Mouse (Mus musculus) left cerebral cortex, adult 2 months (tissue): ENCODE measurements around the gene Scnn1a. TPM values are rescaled to one million over a fixed set of nuclear protein-coding genes. Genes with fewer than 3 reads are reported as not detected.

Experiments
- DNase-seq, 2 experiments: peaks; one replicate each; pipeline ENCODE4 v3.0.0; 2021 to 2022; ENCODE audit warnings: low spot score in 2 of 2, mixed read lengths in 1 of 2; ENCODE audit errors: extremely low spot score in 1 of 2
- H3K27ac ChIP-seq: fragments of 200-600 bp; 2 replicates; pipeline ENCODE4 v1.8.1; 2022
- H3K4me3 ChIP-seq: fragments of 200-600 bp; 2 replicates; pipeline ENCODE4 v1.8.1; 2022
- CTCF ChIP-seq: fragments of 200-600 bp; IDR thresholded peaks from 2 replicates; pipeline ENCODE4 v1.8.1; 2022; ENCODE audit warnings: antibody characterized with exemption, mild to moderate bottlenecking, moderate library complexity
- intact Hi-C: fragments of 180-260 bp; cut with DNase I; formaldehyde crosslinking; loops from one replicate; pipeline ENCODE4 v1.15.1; 2025
- total RNA-seq, 2 experiments: library from RNA; stranded (reverse); gene quantifications; 2 replicates each; pipeline ENCODE4 v1.2.3; 2021

The Scnn1a gene
- total RNA-seq, 2 experiments from 2014 or later: 2.5 to 2.7 TPM

DNA sequence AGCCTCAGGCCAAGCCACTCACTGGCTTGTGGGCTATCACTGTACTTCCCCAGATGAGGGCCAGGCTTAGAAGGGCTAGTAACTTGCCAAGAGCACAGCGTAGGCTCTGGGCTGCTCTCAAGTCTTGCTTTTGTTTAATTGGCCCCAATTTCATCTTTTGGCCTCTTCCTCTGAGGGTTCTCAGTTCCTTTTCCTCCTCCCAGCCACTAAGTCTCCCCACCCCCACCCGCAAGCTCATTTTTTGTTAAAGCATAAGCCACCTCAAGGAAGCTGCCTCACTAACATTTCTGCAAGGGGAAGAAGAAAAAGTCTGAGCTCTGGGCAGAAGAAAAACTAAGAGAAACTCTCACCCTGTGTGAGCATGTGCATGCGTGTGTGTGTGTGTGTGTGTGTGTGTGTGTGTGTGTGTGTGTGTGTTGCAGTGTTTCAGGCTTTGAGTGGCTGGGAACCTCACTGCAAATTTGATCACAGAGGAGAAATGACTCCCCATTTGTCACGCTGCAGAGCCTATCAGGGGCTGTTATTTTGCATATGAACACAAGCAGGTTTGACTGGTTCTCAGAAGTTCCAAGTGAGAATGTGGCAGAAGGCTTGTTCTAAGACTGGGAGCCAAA, 47.4 kb downstream of the Scnn1a start:
- Histone ChIP-seq H3K4me3 (no peak overlapping the region), H3K27ac (no peak overlapping the region)
- no peak for DNase-seq
- intact Hi-C loops: loop anchor here (2.0 kb wide), 1 partner anchor 93 kb away; no protein-coding TSS in a partner anchor
- no peak for TF ChIP-seq CTCF

DNA sequence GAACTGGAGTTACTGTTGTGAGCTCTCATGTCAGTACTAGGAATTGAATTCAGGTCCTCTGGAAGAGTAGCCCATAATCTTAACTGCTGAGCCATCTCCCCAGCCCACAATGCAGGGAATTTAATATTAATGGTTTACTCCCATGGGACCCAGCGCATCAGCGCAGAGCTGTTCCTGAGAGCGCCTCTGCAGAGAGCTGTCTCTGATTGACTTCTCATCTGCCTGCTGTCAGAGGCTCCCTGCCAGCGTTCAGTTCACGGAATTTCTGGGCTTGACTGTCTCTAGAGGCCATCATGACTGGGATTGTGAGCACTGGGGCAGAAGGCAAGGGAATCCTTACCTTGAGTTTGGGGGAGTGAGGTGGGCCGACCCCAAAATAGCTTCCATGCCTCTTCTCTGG, 56.6 kb downstream of the Scnn1a start:
- Histone ChIP-seq H3K27ac (no peak overlapping the region), H3K4me3 (no peak overlapping the region)
- intact Hi-C loops: no loop called here
- DNase-seq: no peak
- TF ChIP-seq CTCF: no peak

DNA sequence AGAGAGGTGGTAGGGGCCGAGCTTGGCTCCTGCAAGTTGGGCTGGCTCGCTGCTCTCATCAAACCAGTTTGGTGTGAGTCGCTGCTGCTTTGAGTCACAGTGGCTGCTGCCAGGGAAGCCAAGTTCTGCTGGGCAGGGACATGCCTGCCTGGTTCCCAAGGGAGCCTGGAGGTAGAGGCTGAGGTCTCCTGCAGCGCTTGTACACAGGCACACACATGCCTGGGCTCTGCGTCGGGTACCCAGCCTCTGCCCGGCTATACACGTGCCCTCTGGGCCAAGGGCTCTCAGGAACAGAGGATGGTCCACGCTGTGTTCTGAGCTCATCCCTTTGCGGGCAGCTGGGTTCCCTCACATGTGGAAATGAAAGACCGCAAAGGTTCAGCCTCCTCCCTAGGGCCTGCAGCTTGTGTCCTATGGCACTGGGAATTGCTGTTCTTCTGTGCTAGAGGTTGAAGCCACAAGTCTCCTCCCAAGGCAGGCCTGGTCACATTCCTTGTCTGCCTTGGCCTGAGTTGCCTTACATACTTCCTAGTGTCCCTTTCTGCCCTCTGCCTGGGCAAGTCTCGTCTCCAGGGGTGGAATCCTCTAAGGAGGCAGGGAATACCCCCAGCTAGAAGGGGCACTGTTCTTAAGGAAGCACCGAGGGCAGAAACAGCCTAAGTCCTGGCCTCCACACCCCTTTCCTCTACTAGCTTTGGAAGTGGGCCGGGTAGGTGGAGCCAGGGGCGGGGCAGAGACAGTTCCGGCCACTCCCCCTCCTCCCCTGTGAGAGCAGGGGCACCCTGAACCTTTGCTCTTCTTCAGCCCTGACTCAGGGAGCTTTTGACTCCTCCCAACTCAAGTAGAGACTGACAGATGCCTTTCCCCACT, 57.4 kb downstream of the Scnn1a start:
- Histone ChIP-seq H3K4me3 (no peak overlapping the region), H3K27ac (no peak overlapping the region)
- no peak for DNase-seq
- intact Hi-C loops: no loop called here
- TF ChIP-seq CTCF: no peak

DNA sequence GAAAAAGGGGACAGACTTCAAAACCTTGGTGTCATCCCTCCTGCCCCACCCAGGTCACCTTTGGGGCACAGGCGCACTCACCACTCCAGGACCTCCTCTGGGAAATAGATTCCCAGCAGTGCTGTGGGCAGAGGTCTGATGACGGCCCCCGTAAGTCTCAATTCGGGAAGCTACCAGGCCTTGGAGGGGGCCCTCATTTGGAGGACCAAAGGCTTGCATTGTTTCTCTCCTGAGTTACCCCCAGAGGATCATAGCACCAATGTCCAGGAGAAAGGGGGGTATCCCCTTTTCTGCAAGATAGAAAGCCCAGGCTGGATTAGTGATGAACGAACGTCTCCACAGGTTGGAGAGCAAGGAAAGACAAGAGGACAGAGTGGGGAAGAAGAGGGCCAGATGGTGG, 58.2 kb downstream of the Scnn1a start:
- DNase-seq: no peak
- intact Hi-C loops: no loop called here
- H3K4me3 ChIP-seq: no peak overlapping the region
- no peak overlapping the region for H3K27ac ChIP-seq
- no peak for TF ChIP-seq CTCF

DNA sequence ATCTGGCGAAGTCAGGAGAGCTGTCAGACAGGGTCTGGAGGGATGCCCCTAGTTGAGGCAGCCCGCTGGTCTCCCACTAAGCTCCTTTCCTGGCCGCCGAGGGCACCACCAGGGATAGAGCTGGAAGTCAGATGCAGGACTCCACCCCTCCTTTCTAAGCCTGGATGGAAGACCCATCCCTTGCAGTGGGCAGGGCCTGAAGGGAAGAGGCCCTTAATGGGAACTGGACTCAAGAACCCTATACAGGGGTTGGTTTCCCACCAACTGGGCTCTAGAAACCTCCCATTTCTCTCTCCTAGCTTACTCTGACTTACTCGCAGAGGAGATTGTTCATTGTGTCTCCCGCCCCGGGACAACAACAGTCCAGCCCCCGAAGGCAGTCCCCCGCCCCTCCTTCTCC, 59.3 kb downstream of the Scnn1a start:
- Histone ChIP-seq H3K4me3 (no peak overlapping the region), H3K27ac (no peak overlapping the region)
- TF ChIP-seq CTCF: no peak
- intact Hi-C loops: no loop called here
- DNase-seq: no peak

DNA sequence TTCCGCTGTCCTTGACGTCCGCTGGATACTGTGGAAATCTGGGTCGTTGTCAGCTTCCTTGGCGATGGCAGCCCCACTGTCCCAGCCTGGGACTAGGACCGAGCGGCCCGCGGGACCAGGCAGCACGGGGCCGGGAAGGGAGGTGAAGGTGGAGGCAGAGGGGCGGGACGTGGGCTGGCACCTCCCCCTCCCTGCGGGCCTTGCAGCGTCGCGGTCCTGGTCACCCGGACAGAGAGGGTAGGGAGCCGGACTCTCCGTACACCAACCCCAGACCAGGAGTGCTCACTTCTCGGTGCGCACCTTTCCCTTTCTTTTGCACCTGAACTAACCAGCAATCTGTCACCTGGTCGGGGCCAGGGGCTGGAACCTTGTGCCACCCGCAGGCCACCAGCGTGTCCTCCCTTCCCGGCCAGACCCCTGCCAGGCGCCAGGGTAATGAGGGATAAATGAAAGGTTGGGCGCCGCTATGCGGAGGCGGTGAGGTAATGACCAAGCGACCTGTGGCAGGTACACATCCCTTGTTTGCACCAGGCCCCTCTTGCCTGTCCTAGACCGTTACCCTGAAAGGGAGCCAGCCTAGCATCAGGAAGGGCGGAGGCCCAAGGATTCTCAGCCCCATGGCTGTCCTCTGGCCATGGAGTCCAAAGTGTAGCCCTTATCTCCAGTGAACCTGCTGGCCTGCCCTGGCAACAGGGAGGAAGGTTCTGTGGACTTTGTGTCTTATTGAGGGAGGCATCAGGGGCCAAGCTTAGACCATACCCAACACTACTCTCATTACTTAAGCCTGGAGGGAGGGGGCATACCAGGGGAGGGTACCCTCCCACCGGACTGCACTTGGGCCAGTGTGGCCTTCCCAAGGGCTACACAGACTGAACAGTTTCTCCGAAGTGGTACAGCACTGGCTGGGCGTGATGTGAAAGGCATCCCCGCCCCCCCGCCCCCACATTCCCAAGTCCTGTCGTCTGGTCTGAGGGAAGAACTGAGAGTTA, 60.2 kb downstream of the Scnn1a start, which contains the start of gene Plekhg6:
Plekhg6 (minus strand) TSS at position 422 of the 989 bp plus-strand sequence.
- TF ChIP-seq CTCF: no peak
- no peak for DNase-seq
- no peak within 1 kb of the TSS for H3K27ac ChIP-seq
- no peak within 1 kb of the TSS for H3K4me3 ChIP-seq
- intact Hi-C loops: no loop called here

DNA sequence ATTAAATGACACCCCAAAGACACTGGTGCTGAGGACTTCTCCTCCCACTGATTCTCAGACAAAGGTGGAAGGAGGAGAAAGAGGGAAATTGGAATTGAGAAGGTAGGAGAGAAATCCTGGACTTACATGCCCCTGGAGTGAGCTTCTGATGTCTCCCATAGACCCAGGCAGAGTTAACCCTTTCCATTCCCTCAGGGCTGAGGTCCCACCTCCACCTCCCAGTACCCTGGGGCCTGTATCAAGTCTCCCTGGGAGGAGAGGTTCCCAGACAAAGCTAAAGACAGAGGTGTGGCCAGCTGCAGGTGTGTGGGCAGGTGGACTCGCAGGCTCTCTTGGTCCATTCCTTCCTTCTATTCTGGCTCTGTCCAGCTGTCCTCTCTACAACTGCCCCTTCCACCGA, 61.6 kb downstream of the Scnn1a start:
- no peak overlapping the region for H3K4me3 ChIP-seq
- H3K27ac ChIP-seq: no peak overlapping the region
- no peak for TF ChIP-seq CTCF
- no peak for DNase-seq
- intact Hi-C loops: no loop called here

DNA sequence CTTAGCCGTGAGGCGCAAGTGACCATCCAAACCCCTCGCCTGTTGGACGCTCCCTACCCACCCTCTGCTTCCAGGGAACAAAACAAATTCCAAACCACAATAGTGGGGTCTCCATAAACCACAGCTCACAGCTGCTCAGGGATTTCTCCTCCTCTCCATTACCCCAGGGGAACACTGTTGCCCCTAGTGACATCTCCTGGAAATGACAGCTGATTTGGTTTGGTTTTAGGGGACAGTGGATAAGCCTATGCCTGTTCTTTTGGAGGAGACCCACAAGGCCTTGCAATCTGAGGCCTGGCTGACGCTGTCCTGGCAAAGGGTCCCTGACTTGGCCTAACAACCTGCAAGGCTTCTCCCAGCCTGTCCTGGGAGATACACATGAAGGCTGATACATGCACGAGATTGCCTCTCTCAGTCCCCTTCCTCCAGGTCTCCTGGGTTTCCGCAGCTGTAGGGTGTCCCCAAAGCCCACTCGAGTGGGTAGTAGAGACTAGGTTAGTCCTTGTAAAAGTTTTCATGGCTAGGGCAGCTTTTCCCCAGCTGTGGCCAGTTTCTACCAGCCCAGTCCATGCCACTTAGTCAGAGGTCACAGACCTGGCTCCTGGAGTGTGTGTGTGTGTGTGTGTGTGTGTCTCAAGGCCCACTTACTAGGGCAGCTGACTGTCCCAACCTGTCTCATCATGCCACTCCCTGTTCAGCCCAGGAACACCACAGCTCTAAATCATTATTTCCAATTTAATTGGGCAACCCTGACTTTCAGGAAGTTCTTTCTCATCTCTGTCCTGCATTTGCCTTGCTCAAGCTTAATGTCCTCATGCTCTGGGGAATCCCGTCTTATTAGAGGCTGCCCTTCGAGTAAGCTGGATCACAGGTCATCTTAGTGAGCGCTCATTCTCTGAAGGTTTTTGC, 64.9 kb downstream of the Scnn1a start:
- no peak for DNase-seq
- intact Hi-C loops: no loop called here
- no peak overlapping the region for H3K4me3 ChIP-seq
- TF ChIP-seq CTCF: peak; percentile 66
- H3K27ac ChIP-seq: no peak overlapping the region

DNA sequence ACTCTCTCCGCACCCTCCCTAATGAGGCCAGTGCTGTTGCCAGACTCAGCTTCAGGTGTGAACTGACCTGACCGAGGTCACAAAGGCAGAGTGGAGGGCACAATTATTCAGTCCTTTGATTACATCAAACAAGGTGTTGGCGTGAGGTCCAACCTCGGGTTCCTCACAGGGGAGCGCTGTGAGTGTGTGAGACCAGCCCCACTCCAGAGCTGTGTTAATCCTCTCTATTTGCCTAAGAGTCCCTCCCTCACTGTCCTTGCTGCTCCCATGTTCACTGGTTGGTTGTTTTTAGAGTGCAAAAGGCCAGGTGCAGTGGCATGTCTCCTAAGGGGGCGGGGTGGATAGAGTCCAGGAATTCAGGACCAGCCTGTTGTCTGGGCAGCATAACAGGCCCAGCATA, 65.6 kb downstream of the Scnn1a start:
- DNase-seq: no peak
- no peak for TF ChIP-seq CTCF
- no peak overlapping the region for H3K4me3 ChIP-seq
- intact Hi-C loops: no loop called here
- H3K27ac ChIP-seq: no peak overlapping the region

DNA sequence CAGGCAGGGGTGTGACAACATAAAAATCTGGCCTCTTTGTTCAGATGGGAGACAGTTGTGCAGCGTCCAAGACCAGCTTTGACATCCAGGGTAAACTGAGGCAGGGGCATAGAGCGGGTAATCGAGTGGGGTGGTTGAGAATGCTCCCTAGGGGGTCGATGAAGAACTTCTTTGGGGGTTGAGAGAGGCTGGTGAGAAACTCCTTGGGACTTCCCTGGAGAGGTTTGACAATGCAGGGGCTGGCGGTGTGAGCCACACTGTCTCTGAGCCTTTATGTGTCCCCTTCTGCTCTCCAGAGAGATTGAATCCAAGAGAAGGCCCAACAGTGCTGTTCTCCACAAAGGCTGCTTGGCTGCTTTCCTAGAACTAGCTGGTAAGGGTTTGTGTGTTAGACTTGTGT, 69.4 kb downstream of the Scnn1a start:
- intact Hi-C loops: no loop called here
- no peak for TF ChIP-seq CTCF

More for the DNA sequence above, 69.4 kb downstream of the Scnn1a start:
- no peak overlapping the region for H3K27ac ChIP-seq
- no peak for DNase-seq
- H3K4me3 ChIP-seq: no peak overlapping the region

Other genes with a start within 250 kb of the Scnn1a start
- gene Chd4, start 224.7 kb upstream of the Scnn1a start, total RNA-seq: 100 to 1,000 TPM; 166 to 171 TPM
- 10 to 100 TPM; 28.1 to 32.1 TPM for gene Nop2, start 188.8 kb upstream of the Scnn1a start, total RNA-seq
- 10 to 100 TPM; 64.6 to 67.1 TPM for gene Iffo1, start 175.4 kb upstream of the Scnn1a start, total RNA-seq
- gene Gapdh, start 154.2 kb upstream of the Scnn1a start, total RNA-seq: 1,000 to 10,000 TPM; 2,312 to 2,314 TPM
- gene Ncapd2, start 129.0 kb upstream of the Scnn1a start, total RNA-seq: 10 to 100 TPM; 22.6 to 23.4 TPM
- gene Mrpl51, start 128.9 kb upstream of the Scnn1a start, total RNA-seq: 10 to 100 TPM; 69.1 to 74.5 TPM
- gene Vamp1, start 105.1 kb upstream of the Scnn1a start, total RNA-seq: 100 to 1,000 TPM; 125 to 128 TPM
- gene Tapbpl, start 88.8 kb upstream of the Scnn1a start, total RNA-seq: 1 to 10 TPM; 5.0 to 6.0 TPM
- gene Cd27, start 83.6 kb upstream of the Scnn1a start, total RNA-seq: not detected
- gene Tuba3a, start 34.6 kb upstream of the Scnn1a start, total RNA-seq: not detected
- gene Ltbr, start 6.8 kb upstream of the Scnn1a start, total RNA-seq: 1 to 10 TPM; 7.9 to 9.1 TPM
- gene Tnfrsf1a, start 28.7 kb downstream of the Scnn1a start, total RNA-seq: 10 to 100 TPM; 10.8 to 11.1 TPM
- under 1 TPM; 0.30 to 0.34 TPM for gene Plekhg6, start 60.1 kb downstream of the Scnn1a start, total RNA-seq
- gene Cd9, start 174.1 kb downstream of the Scnn1a start, total RNA-seq: 10 to 100 TPM; 39.6 to 40.7 TPM
- 10 to 100 TPM; 13.7 to 14.6 TPM for gene Vwf, start 226.1 kb downstream of the Scnn1a start, total RNA-seq